In the genomic region with DNA sequence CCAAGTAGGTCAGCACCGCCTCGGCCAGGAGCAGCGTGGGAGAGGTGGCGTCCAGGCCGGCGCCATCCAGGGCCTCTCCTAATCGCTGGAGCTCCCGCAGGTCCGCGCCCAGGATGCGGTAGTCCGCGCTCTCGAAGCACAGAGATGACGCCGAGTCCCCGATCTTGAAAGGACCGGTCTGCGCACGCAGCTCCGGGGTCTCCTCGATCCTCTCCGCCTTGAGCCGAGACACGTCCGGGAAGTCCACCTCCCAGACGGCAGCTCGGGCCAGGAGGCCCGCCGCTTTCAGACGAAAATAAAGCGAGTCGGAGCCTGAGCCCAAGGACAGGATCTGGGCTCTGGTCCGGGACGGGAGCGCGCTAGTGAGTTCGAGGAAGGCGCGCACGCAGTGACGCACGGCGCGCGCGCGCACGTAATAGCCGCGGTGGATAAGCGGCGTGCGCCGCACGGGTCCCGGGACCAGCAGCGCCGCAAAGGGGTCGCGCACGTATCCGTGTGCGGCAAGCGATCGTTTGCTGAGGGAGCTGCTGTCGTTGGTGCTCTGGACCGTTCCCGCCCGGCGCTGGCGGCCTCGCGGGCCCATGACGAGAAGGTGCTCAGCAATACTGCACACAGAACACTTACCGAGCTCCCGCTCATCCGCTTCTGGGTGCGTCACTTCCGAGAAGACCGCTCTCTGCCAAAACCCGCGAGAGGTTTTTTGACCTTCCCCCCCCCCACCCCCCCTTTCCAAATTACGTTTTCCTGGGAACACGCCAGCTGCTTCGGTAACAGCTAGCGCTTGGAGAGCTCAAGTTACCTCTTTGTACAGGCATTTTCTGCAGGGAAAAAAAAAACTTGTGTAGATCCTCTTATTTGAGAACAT, we compare ENCODE assay signal across 7 mouse cellular contexts. TPM values are rescaled to one million over a fixed set of nuclear protein-coding genes. Genes with fewer than 3 reads are reported as not detected.
A peak's percentile ranks its signal among the peaks of the same experiment; 100 is the strongest.
DNase-seq lines count a peak whose midpoint lies in the region; ATAC-seq lines count a peak whose summit lies in the region.

Gene Adal, plus strand, starts transcription at position 411 of the 865 bp plus-strand sequence.
Gene Lcmt2, minus strand, starts transcription at position 636 of the 865 bp plus-strand sequence.

- peak within 1 kb of the TSS; percentile 97 for H3K27ac ChIP-seq in embryonic facial prominence, embryonic 11.5 days (replicated peaks; ENCODE audit: low read depth, low read length)
- peak within 1 kb of the TSS; percentile 95 for H3K27ac ChIP-seq in limb, embryonic 11.5 days (replicated peaks; ENCODE audit: low read depth, low read length)
- H3K27ac ChIP-seq in midbrain, embryonic 14.5 days (replicated peaks; ENCODE audit: low read depth, low read length): peak within 1 kb of the TSS; percentile 98

- peak within 1 kb of the TSS; percentile 89 for H3K4me2 ChIP-seq in embryonic facial prominence, embryonic 11.5 days (ENCODE audit: low read depth, low read length)
- peak within 1 kb of the TSS; percentile 84 for H3K4me2 ChIP-seq in limb, embryonic 11.5 days (ENCODE audit: low read depth, severe bottlenecking)
- H3K4me2 ChIP-seq in midbrain, embryonic 14.5 days (ENCODE audit: low read length): peak within 1 kb of the TSS; percentile 91

- DNase-seq in adrenal gland, postnatal 14 days: peak; percentile 94
- peak; percentile 93 for DNase-seq in embryonic facial prominence, embryonic 11.5 days (ENCODE audit: low spot score)
- DNase-seq in heart, adult 11 months: peak; percentile 100
- peak; percentile 96 for DNase-seq in kidney, adult 18-20 months
- peak; percentile 90 for DNase-seq in limb, embryonic 11.5 days (ENCODE audit: low spot score)
- DNase-seq in midbrain, embryonic 14.5 days: peak; percentile 97
- peak; percentile 81 to 93 for DNase-seq in spleen, adult 18-20 months

- H3K9me3 ChIP-seq in embryonic facial prominence, embryonic 11.5 days (replicated peaks; ENCODE audit: control insufficient read depth, low read length): no peaks in the 10 kb centered on the region; the same call in 1 of the 2 replicates
- H3K9me3 ChIP-seq in limb, embryonic 11.5 days (ENCODE audit: control insufficient read depth, low read length): peaks cover 6% of the 10 kb centered on the region
- no peaks in the 10 kb centered on the region for H3K9me3 ChIP-seq in midbrain, embryonic 14.5 days (ENCODE audit: control insufficient read depth, low read length)

- peaks cover 7% of the 10 kb centered on the region for H3K36me3 ChIP-seq in embryonic facial prominence, embryonic 11.5 days (replicated peaks; ENCODE audit: control insufficient read depth, insufficient read depth, low read depth, low read length)
- H3K36me3 ChIP-seq in limb, embryonic 11.5 days (ENCODE audit: control insufficient read depth, insufficient read depth, low read length): peaks cover 10% of the 10 kb centered on the region; the same call in 1 of the 2 replicates
- 0 out of 2 replicates have a peak, but pooled peaks cover 17% of the 10 kb centered on the region for H3K36me3 ChIP-seq in midbrain, embryonic 14.5 days (ENCODE audit: control insufficient read depth, insufficient read depth, low read length)

- peak within 1 kb of the TSS; percentile 91 for H3K9ac ChIP-seq in embryonic facial prominence, embryonic 11.5 days (replicated peaks; ENCODE audit: low read length)
- peak within 1 kb of the TSS; percentile 84 for H3K9ac ChIP-seq in limb, embryonic 11.5 days (ENCODE audit: low read length)
- peak within 1 kb of the TSS; percentile 91 for H3K9ac ChIP-seq in midbrain, embryonic 14.5 days (replicated peaks; ENCODE audit: low read length)

- peaks cover 3% of the 10 kb centered on the region for H3K4me1 ChIP-seq in embryonic facial prominence, embryonic 11.5 days (ENCODE audit: control insufficient read depth, insufficient read depth, low read length)
- peaks cover 5% of the 10 kb centered on the region for H3K4me1 ChIP-seq in limb, embryonic 11.5 days (ENCODE audit: control insufficient read depth, insufficient read depth, low read length)
- H3K4me1 ChIP-seq in midbrain, embryonic 14.5 days (ENCODE audit: control insufficient read depth, insufficient read depth, low read length): peaks cover 30% of the 10 kb centered on the region

- H3K4me3 ChIP-seq in embryonic facial prominence, embryonic 11.5 days (ENCODE audit: low read depth, low read length): peak within 1 kb of the TSS; percentile 56
- peak within 1 kb of the TSS; percentile 60 for H3K4me3 ChIP-seq in limb, embryonic 11.5 days (ENCODE audit: low read depth, low read length)
- peak within 1 kb of the TSS; percentile 71 for H3K4me3 ChIP-seq in midbrain, embryonic 14.5 days (replicated peaks; ENCODE audit: low read depth, low read length)

- no peaks in the 10 kb centered on the region for H3K27me3 ChIP-seq in embryonic facial prominence, embryonic 11.5 days (ENCODE audit: control insufficient read depth, insufficient read depth, low read length)
- no peaks in the 10 kb centered on the region for H3K27me3 ChIP-seq in limb, embryonic 11.5 days (ENCODE audit: control insufficient read depth, insufficient read depth, low read length)
- H3K27me3 ChIP-seq in midbrain, embryonic 14.5 days (ENCODE audit: control insufficient read depth, insufficient read depth, low read length): no peaks in the 10 kb centered on the region

- WGBS in embryonic facial prominence, embryonic 11.5 days: 1% methylated on average over 87 of the region's 87 CpGs
- under 1% methylated on average over 87 of the region's 87 CpGs for WGBS in limb, embryonic 11.5 days
- under 1% methylated on average over 87 of the region's 87 CpGs for whole genome bisulfite sequencing in midbrain, embryonic 14.5 days

- ATAC-seq in embryonic facial prominence, embryonic 11.5 days (replicated peaks; ENCODE audit: insufficient number of reproducible peaks, low FRiP score, low TSS enrichment, low read depth): peak; percentile 95
- ATAC-seq in limb, embryonic 11.5 days (ENCODE audit: insufficient number of reproducible peaks, low FRiP score, low TSS enrichment, low read depth): peak; percentile 89
- peak; percentile 96 for ATAC-seq in midbrain, embryonic 14.5 days (ENCODE audit: low FRiP score, low TSS enrichment)

RNA-seq across cellular contexts. Expression of gene Adal, which starts in this region (rescaled TPM):
- 17.1 and 20.1 TPM in 2 replicates for total RNA-seq in adrenal gland, postnatal 14 days (2021)
- 28.2 and 29.0 TPM in 2 replicates for polyA plus RNA-seq in embryonic facial prominence, embryonic 11.5 days (2014; fragmentation: Nextera tagmentation; extraction: Ambion mirVana)
- 23.0 and 24.6 TPM in 2 replicates for polyA plus RNA-seq in limb, embryonic 11.5 days (2014; fragmentation: Nextera tagmentation; extraction: Ambion mirVana)
- 30.7 and 40.0 TPM in 2 replicates for polyA plus RNA-seq in midbrain, embryonic 14.5 days (2014; fragmentation: Nextera tagmentation; extraction: Ambion mirVana)

RNA-seq across cellular contexts. Expression of gene Lcmt2, which starts in this region (rescaled TPM):
- total RNA-seq in adrenal gland, postnatal 14 days (2021): 10.1 and 11.5 TPM in 2 replicates
- 23.0 and 25.2 TPM in 2 replicates for polyA plus RNA-seq in embryonic facial prominence, embryonic 11.5 days (2014; fragmentation: Nextera tagmentation; extraction: Ambion mirVana)
- 19.6 and 22.6 TPM in 2 replicates for polyA plus RNA-seq in limb, embryonic 11.5 days (2014; fragmentation: Nextera tagmentation; extraction: Ambion mirVana)
- polyA plus RNA-seq in midbrain, embryonic 14.5 days (2014; fragmentation: Nextera tagmentation; extraction: Ambion mirVana): 18.2 and 23.3 TPM in 2 replicates

Comparison
In these comparisons a context has a peak if more than half of its experiments do, and no peak if none do; other contexts are left out.
1. Peak in every context shown above with its lines: DNase-seq, ATAC-seq, H3K4me3 ChIP-seq and H3K27ac ChIP-seq.